Mouse (Mus musculus) heart, postnatal 36 days (tissue): ENCODE results near the gene Pacsin2. TPM values are rescaled to one million over a fixed set of nuclear protein-coding genes. Genes with fewer than 3 reads are reported as not detected.
A peak's percentile ranks its signal among the peaks of the same experiment; 100 is the strongest.
"Not testable (repeated sequence)": the region's sequence is repeated elsewhere in the genome, so short reads cannot be mapped to it uniquely, and the experiment has no call there.

Experiments used
- DNase-seq, 2 experiments: peaks; one replicate each; pipeline ENCODE4 v3.0.0; 2021 to 2022
- intact Hi-C: fragments of 180-260 bp; cut with DNase I; formaldehyde crosslinking; loops from one replicate; pipeline ENCODE4 v1.15.1; 2025
- total RNA-seq, 2 experiments: library from RNA; stranded (reverse); gene quantifications; 2 replicates each; pipeline ENCODE4 v1.2.3; 2021

The Pacsin2 gene
- total RNA-seq, 2 experiments from 2014 or later, result 174 to 191 TPM

DNA sequence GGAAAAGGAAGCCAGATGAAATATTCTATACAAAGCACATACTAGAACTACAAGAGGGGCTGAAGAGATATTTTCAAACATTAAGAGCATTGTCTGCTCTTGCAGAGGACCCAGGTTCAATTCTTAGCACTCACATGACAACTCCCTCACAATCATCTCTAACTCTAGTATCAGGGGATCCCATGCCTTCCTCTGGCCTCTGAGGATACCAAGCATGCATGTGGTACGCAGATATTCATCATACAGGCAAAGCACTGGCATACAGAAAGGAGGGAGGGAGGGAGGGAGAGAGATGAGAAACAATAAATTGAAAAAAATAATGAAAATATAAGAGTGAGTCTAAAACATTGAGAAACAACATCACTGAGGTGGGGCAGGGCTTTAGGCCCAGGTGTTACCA, 35.8 kb downstream of the Pacsin2 start:
- no peak for DNase-seq
- intact Hi-C loops, result no loop called here

DNA sequence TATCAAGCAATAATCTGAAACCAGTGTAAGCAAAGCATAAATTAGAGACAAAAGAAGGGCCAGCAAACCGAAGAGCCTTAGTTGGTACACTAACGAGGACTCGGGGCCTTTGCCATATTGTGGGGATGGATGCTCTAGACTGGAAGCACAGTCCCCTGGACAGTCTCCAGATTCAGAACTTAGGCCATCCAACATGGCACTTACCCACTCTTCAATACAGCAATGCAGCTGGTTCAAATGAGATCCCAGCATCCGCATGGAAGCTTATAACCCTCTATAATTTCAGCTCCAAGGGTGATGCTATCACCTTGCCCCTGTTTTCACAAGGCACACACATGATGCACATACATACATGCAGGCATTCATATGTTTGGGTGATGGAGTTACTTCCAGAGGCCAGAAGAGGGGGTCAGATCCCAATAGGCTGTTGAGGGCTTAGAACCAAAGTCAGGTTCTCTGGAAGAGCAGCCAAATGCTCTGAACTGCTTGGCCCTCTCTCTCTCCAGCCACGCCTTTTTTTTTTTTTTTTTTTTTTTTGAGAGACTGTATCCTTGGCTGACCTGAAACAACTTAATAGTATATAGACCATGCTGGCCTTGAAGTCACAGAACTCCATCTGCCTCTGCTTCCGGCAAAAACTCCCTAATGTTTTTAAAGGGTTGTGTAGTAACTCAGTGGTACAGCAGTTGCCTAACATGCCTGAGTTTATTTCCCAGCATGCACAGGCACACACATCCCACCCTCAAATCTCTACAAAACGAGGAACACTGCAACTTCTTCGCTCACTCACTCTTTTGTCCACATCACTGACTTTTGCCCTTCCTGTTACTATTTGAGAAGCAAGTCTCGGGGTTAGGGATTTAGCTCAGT, 36.9 kb downstream of the Pacsin2 start:
- no peak for DNase-seq
- intact Hi-C loops, result no loop called here

DNA sequence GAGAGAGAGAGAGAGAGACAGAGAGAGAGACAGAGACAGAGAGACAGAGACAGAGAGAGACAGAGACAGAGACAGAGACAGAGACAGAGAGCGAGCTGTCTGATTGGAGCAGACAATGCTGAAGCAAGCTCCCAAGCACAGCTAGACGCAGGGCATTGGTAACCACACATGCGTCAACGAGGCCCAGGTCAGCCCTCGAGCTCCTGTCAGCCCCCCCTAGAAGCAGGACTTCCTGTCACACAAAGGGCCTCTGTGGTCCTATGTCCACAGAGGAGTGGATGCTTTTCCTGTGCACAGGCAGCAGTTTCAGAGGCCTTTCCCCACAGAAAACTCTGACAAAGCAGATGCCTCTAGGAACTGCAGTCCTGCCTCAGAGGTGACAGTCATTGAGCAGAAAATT, 38.6 kb downstream of the Pacsin2 start:
- intact Hi-C loops, result no loop called here

DNA sequence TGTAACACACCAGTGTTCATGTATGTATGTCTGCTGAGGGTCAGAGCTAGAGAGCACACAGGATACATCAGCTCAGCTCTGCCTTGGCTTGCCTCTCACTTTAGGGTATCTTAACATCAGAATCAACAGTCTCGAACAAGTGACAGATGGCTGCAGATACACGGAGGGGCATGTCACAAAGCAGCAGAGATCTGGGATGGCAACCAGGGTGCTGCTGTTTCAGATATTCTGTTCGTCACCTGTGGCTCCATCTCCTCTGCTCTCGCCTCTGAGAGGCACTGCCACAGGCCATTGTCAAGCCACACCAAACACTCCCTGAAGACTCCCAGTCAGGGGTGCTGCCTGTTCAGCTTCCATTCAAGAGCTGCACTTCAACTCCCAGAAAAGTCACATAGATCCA, 39.1 kb downstream of the Pacsin2 start:
- intact Hi-C loops, result no loop called here
- no peak for DNase-seq

More for the DNA sequence above, 38.6 kb downstream of the Pacsin2 start:
- no peak for DNase-seq

DNA sequence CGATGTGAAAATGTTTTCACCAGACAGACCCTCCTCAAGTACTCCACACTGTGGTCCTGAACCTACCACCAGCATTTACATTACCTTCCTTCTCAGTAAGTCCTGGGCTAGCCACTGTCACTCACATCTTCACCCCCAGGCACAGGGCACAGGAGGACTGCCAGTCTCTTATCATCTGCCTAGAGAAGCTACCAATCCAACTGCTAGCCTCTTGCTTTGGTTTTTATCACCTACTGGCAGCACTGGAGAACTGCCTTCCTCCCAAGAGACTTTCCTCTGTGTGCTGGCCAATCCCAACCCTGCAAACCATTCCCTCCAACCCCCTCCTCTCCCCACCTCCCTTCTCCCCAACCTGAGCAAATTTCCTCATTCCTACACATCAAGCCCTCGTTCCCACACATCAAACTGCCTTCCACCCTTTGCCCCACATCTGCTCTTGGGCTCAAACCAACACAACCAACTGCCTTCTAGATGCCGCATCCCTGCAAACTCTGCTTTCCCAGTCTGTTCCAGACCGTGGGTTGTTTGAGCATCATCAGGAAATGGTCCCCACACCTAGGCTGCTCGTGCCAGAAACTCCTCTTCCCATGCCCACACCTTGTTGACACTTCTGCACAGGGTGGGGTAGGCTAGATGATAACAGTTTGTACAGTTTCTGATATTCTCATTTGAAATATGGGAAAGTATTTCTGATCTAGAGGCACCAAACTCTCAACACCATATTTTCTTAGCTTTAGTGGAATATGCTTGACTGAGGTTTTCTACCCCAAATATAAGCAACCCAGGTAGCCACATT, 40.6 kb downstream of the Pacsin2 start:
- intact Hi-C loops, result no loop called here
- DNase-seq, result no peak

DNA sequence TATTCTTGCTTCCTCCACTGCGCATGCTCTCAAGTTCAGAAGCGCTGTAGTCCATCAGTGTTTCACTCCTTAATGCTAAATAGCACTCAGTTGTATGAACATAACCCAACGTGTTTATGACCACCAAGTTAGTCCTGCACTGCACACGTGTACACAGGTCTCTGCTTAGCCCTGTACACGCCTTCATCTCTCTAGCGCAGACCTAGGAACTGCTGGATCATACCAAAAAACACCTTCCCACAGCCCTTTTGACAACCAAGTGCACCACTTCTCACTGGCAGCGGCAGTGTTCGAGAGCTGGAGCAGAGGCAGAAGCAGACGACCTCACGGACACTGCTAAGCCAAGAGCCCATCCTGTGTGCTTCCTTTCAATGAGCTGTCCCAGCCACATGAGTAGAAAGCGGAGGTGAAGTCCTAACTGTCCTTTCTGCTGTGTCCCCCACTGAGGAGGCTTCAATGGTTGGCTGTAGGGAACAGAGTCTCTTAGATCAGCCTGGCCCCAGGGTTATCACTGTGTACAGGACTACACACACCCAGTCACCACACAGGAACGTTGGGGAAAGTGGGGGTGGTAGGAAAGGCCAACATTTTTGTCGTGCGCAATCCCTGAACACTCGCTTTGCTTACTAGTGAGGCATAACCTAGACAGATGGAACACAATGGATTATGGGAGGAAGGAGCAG, 42.0 kb downstream of the Pacsin2 start:
- intact Hi-C loops, result no loop called here
- DNase-seq, result no peak

DNA sequence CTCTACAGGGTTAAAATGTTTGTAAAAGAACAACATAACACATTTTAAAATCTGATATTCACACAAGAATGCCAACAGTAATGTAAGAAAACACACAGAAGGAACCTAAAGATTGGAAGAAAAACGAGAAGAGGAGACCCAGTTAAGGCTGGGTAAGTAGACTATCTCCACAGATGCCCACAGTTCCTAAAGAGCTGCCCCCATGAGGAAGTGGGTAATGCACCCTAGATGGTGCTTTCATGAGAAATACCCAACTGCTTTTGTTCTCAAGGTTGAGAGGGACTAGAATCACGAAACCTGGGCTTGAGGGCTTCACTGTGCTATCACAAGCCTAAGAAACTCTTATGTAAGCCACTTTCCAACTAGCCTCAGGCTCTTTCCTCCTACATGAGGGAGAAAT, 44.8 kb downstream of the Pacsin2 start:
- intact Hi-C loops, result no loop called here
- DNase-seq, result no peak

DNA sequence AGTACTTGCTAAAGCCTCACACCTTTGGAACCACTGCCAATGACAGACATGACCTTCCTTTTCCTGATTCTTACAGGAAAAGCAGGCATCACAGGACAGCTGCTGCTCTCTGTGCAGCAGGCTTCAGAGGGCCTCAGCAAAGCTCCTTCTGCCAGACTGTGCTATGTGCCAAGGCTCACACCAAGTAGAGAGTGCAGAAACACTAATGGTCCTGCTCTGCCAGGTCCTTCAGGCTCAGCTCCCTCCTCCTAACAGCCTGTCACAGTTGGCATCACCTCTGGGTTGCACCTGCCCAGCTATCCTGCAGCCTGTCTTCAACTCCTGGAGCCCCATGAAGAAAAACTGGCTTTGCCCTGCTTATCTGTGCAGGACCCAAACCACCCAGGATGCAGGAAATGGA, 45.7 kb downstream of the Pacsin2 start:
- intact Hi-C loops, result no loop called here
- no peak for DNase-seq

DNA sequence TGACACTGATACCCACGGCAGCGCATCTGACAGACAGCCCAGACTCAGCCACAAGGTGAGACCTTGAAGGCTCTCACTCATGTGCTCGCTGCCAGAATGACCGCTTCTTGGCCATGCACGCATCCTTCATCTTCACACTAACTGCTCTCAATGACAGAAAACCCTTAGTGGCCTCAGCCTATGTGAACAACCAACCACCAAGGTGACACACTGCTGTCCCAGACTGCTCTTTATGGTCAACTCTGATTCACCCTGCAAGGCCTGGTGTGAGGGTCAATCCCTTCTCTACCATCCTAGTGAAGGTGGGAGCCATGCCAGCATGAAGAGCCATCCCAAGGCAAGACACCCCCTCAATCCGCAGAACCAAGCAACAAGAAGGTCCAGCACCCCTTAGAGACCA, 46.5 kb downstream of the Pacsin2 start:
- DNase-seq, result no peak
- intact Hi-C loops, result no loop called here

DNA sequence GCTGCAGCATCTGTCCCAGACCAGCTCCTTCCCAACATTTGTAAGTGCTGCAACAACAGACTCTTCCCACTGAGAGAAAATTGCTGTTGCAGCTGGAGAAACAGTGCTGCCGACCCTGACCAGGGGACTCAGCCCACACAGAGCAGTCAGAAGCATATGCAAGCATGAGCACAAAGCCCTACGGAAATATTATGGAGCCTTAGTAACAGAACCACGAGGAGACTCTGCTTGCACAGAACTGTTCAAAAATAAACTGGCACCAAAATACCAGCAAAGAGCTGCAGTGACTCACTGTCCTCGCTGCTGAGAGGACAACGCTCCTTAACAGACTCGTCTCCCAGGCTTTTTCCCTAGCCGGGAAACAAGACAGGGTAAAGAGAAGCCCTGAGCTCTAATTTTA, 47.0 kb downstream of the Pacsin2 start:
- intact Hi-C loops, result no loop called here
- DNase-seq, result no peak

DNA sequence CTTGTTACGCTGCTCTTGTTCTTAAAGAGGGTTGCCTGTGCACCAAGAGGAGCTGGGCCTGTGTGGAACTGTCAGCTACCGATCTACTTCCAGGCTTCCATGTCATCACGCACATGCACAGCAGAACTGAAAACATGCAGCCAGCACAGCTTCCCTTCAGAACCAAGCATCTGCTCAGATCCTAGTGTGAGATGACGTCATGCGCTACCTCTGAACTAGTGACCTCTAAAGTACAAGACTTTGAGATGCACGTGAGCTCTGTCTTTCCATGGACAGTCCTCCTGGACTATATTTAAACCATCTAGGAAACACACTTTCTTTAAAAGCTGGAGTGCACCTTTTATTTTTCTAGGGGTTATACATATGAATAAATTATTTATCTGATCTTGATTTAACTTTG, 49.0 kb downstream of the Pacsin2 start:
- intact Hi-C loops, result no loop called here
- DNase-seq, result no peak

DNA sequence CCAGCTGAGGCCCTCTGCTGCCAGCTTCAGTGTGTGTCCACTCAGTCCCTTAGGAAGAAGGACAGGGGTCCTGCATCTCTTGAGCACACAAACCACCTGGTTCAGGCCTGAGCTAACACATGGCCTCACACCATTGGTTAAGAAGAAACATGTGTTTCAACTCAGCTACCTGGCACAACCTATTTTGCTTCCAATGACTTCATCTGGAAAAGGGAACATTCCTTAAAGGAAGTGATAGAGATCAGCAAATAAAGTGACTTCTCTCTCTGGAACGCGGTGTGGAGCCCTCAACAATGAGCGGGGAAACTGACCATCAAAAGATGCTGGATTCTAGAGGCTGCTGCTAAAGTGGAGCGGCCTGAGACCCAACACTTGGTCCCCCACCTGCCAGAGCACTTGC, 52.8 kb downstream of the Pacsin2 start:
- intact Hi-C loops, result loop anchor here (2.0 to 5.0 kb wide), 3 partner anchors 21 to 71 kb away; partner anchors contain the start of gene Pacsin2
- DNase-seq, result no peak

DNA sequence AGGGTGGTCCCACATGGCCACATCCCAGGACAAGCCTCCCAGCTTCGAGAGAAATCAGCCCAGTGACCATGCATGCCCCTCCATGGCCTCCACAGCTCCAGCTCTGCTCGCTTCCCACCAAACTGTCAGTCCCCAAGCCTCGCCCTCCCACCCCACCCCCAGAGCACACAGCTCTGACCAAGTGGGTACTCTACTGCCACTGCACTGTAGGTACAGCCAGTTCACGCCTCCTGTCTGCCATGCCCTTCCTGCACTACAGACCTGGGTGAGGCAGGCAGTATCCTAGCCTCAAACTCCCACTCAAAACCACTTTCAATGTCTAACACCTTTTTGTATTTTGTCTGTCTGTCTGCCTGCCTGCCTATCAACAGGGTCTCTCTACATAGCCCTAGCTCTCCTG, 53.7 kb downstream of the Pacsin2 start:
- intact Hi-C loops, result loop anchor here (2.0 to 5.0 kb wide), 3 partner anchors 22 to 72 kb away; partner anchors contain the start of gene Pacsin2
- DNase-seq, result no peak

DNA sequence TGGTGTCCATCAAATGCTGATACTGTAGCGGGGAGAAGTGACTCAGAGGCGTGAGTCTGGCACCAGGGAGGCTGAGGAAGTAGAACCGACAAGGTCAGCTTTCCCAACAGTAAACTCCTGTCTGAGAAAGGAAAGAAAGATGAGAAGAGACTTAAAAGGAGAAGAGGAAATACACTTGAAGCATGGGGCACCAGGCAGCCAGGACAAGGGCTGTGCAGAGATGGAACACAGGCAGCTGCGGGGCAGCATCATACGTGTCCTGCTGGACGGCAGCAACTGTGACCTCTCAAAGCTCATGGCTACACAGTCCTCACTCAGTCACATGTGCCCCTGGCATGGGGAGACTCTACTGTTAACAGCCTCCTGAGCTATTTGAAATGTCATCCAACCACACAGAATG, 54.1 kb downstream of the Pacsin2 start:
- DNase-seq, result peak in 1 of 2 experiments; percentile 41
- intact Hi-C loops, result loop anchor here (2.0 to 5.0 kb wide), 3 partner anchors 23 to 72 kb away; partner anchors contain the start of gene Pacsin2

DNA sequence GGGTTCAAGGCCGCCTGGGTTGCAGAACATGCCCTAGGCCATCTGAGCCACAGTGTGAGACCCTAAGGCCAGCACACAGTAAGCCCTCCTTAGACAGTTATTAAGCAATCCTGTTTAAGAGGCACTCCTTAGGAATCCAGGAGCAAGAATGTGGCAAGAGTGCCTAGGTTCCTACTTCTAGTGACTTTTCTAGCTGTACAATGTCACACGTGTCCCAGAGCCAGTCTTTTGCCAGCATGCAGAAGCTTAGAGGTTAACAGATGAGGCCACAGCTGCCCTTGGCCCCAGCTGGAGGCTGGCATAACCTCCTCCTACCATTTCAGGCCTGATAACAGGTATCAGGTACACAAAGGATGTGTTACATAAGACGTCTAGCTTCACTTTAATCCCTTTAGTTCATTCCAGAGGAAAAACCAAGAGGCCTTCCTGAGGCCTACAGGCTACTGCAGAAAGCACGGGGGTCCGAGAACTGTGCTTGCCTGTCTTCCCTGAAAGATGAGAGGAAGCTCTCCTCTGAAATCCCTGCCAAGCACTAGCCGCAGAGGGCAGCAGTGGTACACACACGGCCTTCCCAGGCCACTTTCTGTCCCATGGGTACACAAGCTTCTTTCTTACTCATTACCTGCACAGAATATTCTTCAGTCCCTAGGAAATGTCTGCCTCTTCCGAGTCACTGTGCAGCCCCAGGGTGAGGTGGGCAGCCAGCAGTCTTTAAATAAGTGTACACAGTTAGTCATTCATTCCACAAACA, 55.5 kb downstream of the Pacsin2 start:
- intact Hi-C loops, result no loop called here
- no peak for DNase-seq

DNA sequence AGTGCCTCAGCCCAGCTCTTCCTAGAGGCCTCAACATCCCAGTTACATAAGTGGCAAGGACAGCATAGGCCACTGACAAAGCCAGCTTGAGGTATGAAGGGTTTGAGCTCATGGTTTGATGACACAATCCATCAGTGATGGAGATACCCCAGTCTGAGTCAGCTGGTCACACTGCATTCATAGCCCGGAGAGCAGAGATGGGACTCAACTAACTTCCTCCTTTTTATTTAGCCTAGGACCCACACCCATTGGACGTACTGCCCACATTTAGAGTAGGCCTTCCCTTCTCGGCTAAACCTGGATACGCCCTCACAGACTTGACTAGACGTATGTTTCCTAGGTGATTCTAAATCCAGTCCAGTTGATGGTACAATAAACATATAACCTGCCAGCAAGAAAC, 56.2 kb downstream of the Pacsin2 start:
- no peak for DNase-seq
- intact Hi-C loops, result no loop called here

DNA sequence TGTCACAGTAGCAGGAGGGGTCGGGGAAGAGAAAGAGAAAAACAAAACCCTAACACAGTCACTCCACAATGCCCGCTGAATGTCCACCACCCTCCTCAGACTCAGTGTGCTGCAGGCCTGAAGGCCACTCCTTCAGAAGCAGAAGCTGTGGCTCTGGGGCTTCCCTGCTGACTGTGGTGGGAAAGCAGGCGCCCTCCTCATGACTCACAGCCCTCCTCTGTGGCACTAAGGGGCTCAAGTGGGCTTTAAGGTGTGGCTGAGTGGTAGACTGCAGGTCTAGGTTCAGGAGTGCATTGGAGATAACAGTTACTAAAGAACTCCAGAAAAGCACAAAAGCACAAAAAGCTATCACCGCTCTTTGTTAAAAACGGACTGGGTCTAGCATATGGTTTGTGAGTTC, 56.9 kb downstream of the Pacsin2 start:
- DNase-seq, result no peak
- intact Hi-C loops, result no loop called here

DNA sequence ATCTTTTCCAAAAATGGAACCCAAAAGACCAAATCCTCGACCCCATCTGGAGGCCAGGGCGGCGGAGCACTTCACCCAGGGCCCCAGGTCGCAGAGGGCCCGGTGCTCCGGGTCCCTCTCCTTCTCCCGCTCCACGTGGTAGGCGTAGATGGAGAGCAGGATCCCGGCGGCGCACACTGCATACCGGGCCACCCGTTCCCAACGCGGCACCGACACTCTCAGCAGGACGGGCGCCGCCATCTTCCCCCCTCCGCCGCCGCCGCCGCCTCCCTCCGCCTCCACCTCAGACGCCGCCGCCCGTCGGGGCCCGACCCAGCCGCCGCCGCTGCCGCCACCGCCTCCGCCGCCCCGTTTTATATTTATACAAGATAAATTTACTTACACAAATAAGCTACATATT, 58.5 kb downstream of the Pacsin2 start:
- intact Hi-C loops, DNase-seq: not testable (repeated sequence)

DNA sequence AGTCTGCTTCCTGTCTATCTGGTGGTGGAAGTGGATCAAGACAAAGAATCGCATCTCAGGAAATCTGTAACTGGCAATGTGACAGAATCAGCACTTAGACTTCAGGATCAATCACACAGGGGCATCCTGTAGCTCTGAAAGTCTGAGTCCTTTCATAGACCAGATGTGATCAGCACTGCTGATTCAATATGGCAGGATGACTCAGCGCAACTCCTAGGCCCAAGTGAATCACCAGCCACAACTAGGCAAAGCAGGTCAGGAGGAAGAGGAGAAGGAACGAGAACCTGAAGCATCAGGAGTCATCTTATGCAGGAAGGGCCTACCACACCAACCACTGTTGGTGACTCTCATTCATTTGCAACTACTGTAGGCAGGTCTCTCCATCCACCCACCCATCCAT, 60.4 kb downstream of the Pacsin2 start:
- DNase-seq, result no peak
- intact Hi-C loops, result no loop called here

DNA sequence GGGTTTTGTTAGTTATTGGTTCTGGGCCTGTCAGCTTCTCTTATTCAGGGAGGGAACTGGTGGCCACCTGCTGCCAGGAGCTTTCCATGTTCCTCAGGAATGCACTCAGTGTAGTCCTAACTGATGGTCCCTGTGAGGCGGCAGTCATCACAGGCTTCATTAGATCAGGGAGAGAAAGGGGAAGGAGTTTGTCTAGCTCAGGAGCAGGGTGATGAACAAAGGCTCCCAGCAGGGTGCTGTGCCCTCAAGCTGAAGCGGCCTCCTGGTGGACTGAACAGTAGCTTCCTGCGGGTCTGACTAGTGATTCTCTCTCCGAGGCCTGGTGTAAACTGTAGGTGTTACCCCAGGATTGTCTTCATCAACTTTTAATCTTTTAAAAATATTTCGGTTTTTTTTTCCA, 61.4 kb downstream of the Pacsin2 start:
- no peak for DNase-seq
- intact Hi-C loops, result no loop called here
